Mouse (Mus musculus) midbrain, embryonic 12.5 days (tissue): ENCODE data around the gene Krt87. TPM values are rescaled to one million over a fixed set of nuclear protein-coding genes. Genes with fewer than 3 reads are reported as not detected.

Source experiments
- ATAC-seq: fragments of 200-750 bp; cut with Nextera tagmentation; 2 replicates; pipeline ENCODE4 v1.8.0; 2017; ENCODE audit warnings: low read depth, moderate TSS enrichment, moderate library complexity; ENCODE audit not compliant: low FRiP score
- H3K27ac ChIP-seq: fragments of 300-500 bp; sonication (generic); replicated peaks from 2 replicates; pipeline ENCODE4 v1.5.1; 2016; ENCODE audit warnings: mild to moderate bottlenecking
- H3K27me3 ChIP-seq: fragments of 300-500 bp; sonication (generic); 2 replicates; pipeline ENCODE4 v1.6.1; 2016; ENCODE audit warnings: mild to moderate bottlenecking
- H3K36me3 ChIP-seq: fragments of 300-500 bp; sonication (generic); 2 replicates; pipeline ENCODE4 v1.6.1; 2016
- H3K4me1 ChIP-seq: fragments of 300-500 bp; sonication (generic); 2 replicates; pipeline ENCODE4 v1.6.1; 2016
- H3K4me2 ChIP-seq: fragments of 300-500 bp; sonication (generic); replicated peaks from 2 replicates; pipeline ENCODE4 v1.6.1; 2016; ENCODE audit warnings: mild to moderate bottlenecking, moderate library complexity
- H3K4me3 ChIP-seq: fragments of 300-500 bp; sonication (generic); 2 replicates; pipeline ENCODE4 v1.5.1; 2016; ENCODE audit warnings: mild to moderate bottlenecking
- H3K9ac ChIP-seq: fragments of 300-500 bp; sonication (generic); replicated peaks from 2 replicates; pipeline ENCODE4 v1.6.1; 2016; ENCODE audit warnings: mild to moderate bottlenecking, moderate library complexity
- H3K9me3 ChIP-seq: fragments of 300-500 bp; sonication (generic); 2 replicates; pipeline ENCODE4 v1.6.1; 2016; ENCODE audit warnings: mild to moderate bottlenecking
- WGBS: fragments of 180-500 bp; shearing (Covaris S2); methylation state at CpG from one replicate; pipeline ENCODE4 v1.1.7; 2016; 5-methylcytosine and 5-hydroxymethylcytosine counted together
- polyA plus RNA-seq: library from polyadenylated mRNA; unstranded; fragments of >200 nt; fragmentation: Nextera tagmentation; extraction: Ambion mirVana; gene quantifications from 2 replicates; pipeline ENCODE4 v1.2.1, GENCODE M21; 2016

Gene Krt87
- 0.15 and 0.22 TPM in 2 replicates for polyA plus RNA-seq

DNA sequence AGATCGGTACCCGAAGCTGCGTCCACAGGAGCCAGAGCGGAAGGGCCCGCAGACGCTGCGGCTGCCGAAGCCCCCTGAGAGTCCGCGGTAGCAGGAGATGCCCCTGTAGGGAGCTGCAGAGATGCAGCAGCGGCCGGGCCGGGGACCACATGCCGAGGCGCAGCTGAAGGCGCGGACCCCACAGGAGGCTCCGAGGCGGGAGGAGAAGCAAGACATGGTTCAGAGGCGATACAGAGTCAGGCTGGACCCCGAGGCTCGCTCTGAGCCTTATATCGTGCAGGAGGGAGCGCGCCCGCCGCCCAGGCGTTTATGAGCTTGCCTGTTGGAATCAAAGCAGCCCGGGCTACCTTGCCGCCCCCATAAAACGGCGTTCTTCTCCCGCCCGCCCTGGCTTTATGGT lies at the start of gene Krt87:
Gene Krt87 (minus strand): TSS at position 250 of the 400 bp plus-strand sequence.
- Histone ChIP-seq H3K27me3 (peaks cover 38% of the 10 kb centered on the region), H3K9me3 (no peaks in the 10 kb centered on the region)
- WGBS, result 2% methylated on average over 34 of the region's 34 CpGs

DNA sequence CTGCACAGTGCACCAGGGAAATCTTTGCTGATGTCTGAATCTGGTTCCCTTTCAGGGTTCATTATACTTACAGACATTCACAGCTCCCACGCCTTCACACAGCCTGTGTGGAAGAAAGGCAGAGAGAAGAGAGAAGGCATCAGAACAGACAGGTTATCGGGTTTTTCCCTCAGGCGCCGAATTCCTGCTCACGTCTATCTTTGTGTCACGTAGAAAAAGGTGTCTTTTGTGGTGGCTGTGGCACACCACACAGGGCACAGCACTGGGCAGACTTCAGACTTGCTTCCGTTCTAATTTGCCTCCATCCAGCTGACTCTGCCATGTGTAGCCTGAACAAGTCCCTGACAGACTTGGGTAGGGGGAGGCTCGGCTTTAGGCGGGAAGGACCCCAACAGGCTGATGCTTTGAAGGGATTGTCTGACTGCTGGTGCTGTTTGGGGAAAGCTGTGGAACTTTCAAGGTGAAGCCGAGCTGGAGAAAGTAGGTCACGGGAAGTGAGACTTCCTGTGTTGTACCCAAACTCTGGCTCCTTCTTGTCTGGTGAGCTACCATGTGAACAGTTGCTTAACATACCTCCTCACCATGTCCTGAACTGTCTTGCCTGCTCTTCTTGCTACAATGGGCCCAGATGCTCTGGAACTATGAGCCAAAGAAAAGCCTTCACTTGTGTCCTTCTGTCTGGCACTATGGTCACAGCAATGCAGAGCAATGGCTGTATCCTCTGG lies 47.5 kb upstream of the Krt87 start:
- H3K4me3 ChIP-seq, result no peak overlapping the region
- no peaks in the 10 kb centered on the region for H3K36me3 ChIP-seq
- WGBS, result 84% methylated on average over 11 of the region's 11 CpGs
- no peaks in the 10 kb centered on the region for H3K27me3 ChIP-seq
- H3K9me3 ChIP-seq, result no peaks in the 10 kb centered on the region
- no peak overlapping the region for H3K9ac ChIP-seq
- H3K4me2 ChIP-seq, result no peak overlapping the region
- no peak for ATAC-seq
- H3K27ac ChIP-seq, result no peak overlapping the region
- no peaks in the 10 kb centered on the region for H3K4me1 ChIP-seq

More for the DNA sequence above, at the start of gene Krt87:
- Histone ChIP-seq H3K36me3 (no peaks in the 10 kb centered on the region), H3K4me2 (peak within 1 kb of the TSS; percentile 68), H3K9ac (peak within 1 kb of the TSS; percentile 49), H3K4me3 (peak within 1 kb of the TSS; percentile 39), H3K4me1 (peaks cover 7% of the 10 kb centered on the region; the same call in 1 of the 2 replicates), H3K27ac (no peak within 1 kb of the TSS)
- no peak for ATAC-seq

DNA sequence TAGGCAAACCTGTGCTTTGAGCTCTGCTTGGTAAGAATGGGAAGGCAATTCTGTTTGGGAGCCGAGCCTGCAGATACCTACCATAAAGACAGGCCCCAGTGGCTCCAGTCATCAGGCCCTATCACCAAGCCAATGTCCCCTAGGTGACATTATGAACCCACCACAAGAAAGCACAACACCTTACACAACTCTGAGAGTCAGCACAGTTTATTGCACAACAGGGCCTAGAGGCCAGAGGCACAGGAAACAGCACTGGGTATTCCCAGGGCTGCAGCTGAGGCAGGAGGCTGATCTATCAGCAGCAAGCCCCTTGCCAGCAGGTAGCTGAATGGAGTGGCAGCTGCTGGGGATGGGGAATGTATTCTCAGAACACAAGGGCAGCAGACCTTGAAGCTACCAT lies 46.3 kb upstream of the Krt87 start:
- WGBS, result 83% methylated on average over 1 of the region's 1 CpGs
- ATAC-seq, result no peak
- no peak overlapping the region for H3K27ac ChIP-seq
- H3K4me3 ChIP-seq, result no peak overlapping the region
- no peaks in the 10 kb centered on the region for H3K36me3 ChIP-seq
- no peaks in the 10 kb centered on the region for H3K4me1 ChIP-seq
- H3K4me2 ChIP-seq, result no peak overlapping the region
- no peak overlapping the region for H3K9ac ChIP-seq
- H3K9me3 ChIP-seq, result no peaks in the 10 kb centered on the region
- H3K27me3 ChIP-seq, result no peaks in the 10 kb centered on the region

DNA sequence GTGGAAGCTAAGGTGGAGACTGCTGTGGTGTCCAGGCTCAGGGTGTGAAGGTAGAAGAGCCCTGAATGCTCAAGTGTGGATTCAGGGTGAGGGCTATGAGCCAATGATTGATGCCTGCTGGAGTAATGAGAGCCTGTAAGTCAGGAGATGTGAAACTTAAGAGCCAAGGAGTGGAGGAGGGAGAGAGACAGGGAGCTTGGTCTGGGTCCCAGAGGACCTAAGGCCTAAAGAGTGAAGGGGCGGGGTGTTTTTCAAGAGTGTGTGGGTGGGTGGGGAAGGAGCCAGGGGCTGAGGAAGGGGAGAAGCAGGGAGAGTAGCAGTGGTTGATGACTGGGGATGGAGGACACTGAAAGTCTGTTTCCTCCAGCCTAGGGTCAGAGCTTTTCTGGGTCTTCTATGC lies 45.0 kb upstream of the Krt87 start:
- 88% methylated on average over 1 of the region's 1 CpGs for WGBS
- H3K4me1 ChIP-seq, result peaks cover 12% of the 10 kb centered on the region
- no peak overlapping the region for H3K27ac ChIP-seq
- no peak overlapping the region for H3K4me2 ChIP-seq
- peaks cover 8% of the 10 kb centered on the region for H3K27me3 ChIP-seq
- H3K9me3 ChIP-seq, result no peaks in the 10 kb centered on the region
- no peak overlapping the region for H3K4me3 ChIP-seq
- no peak overlapping the region for H3K9ac ChIP-seq
- ATAC-seq, result no peak
- no peaks in the 10 kb centered on the region for H3K36me3 ChIP-seq

DNA sequence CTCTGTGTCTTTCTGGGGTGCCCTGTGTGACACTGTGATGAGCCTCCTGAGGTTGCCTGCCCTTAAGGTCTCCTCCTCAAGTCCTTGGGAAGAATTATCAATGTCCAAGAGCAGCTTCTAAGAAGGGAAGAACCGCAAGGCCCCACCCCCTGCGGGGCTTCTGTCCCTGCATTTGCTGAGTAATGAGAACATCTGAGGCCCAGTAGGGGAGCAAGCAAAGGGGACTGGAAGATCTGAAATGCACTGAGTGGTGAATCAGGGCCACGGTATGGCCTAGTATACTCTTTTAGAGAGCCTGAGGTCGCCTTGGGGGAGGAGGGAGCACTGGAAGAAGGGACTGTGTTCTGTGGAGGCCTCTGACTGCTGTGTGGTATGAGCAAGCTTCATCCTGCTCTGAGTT lies 43.5 kb upstream of the Krt87 start:
- Histone ChIP-seq H3K4me1 (peaks cover 12% of the 10 kb centered on the region), H3K4me3 (no peak overlapping the region), H3K27me3 (peaks cover 17% of the 10 kb centered on the region), H3K27ac (no peak overlapping the region), H3K36me3 (no peaks in the 10 kb centered on the region), H3K9me3 (no peaks in the 10 kb centered on the region), H3K4me2 (no peak overlapping the region), H3K9ac (no peak overlapping the region)
- WGBS, result 34% methylated on average over 4 of the region's 4 CpGs
- ATAC-seq, result no peak

DNA sequence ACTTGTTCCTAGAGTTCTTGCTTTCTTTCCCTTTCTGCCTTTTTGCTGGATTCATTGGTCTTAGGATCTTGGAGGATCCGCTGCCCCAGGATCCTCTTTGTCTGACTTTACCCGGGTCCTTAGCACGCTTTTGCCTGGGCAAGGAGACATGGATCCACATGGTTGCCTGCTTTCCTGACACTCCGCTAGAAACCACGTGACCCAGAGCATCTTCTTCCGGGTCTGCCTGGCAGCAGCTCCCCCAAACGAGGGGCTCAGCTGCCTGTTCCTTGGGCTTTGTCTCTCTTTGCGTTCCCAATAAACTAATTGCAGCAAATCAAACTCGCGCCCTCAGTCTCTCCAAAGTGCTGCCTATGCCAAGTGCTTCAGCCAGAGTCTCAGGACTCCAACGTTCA lies 41.1 kb upstream of the Krt87 start:
- H3K4me3 ChIP-seq, result peak overlapping the region; percentile 36
- no peaks in the 10 kb centered on the region for H3K9me3 ChIP-seq
- H3K4me1 ChIP-seq, result peaks cover 12% of the 10 kb centered on the region
- no peak overlapping the region for H3K27ac ChIP-seq
- peak overlapping the region; percentile 69 for H3K4me2 ChIP-seq
- WGBS, result 32% methylated on average over 11 of the region's 11 CpGs
- H3K27me3 ChIP-seq, result peaks cover 17% of the 10 kb centered on the region
- H3K36me3 ChIP-seq, result no peaks in the 10 kb centered on the region
- H3K9ac ChIP-seq, result peak overlapping the region; percentile 24; the same call in 1 of the 2 replicates
- ATAC-seq, result no peak

DNA sequence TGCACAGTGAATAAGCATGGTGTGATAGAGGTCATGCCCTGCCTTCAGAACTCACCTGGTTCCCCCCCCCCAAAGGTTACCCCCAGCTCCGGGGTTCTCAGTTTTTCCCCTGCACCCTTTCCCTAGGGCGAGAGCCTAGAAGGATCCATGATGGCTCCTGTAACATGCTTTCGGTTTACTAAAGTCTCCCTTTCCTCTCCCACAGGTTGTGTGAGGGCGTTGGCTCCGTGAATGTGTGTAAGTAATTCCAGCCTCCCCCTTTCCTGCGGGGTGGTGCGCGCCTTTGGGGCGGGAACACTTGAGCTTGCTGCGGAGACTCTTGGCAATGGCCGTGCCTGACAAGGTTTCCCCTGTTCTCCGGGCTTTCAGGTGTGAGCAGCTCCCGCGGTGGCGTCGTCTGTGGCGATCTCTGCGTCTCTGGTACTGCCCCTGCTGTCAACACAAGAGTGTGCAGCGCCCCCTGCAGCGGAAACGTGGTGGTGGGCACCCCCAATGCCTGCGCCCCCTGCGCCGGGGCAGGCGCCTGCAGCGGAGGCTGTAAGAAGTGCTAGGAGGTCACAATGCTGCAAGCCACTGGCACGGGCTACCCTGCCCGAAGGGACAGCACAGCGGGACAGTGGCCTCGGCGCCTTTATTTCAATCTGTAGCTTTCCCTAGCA lies 40.5 kb upstream of the Krt87 start:
- Histone ChIP-seq H3K4me2 (peak overlapping the region; percentile 69), H3K9me3 (no peaks in the 10 kb centered on the region), H3K27ac (no peak overlapping the region), H3K27me3 (peaks cover 17% of the 10 kb centered on the region), H3K4me3 (peak overlapping the region; percentile 36), H3K4me1 (peaks cover 12% of the 10 kb centered on the region), H3K36me3 (no peaks in the 10 kb centered on the region), H3K9ac (peak overlapping the region; percentile 24)
- 8% methylated on average over 31 of the region's 31 CpGs for WGBS
- no peak for ATAC-seq

DNA sequence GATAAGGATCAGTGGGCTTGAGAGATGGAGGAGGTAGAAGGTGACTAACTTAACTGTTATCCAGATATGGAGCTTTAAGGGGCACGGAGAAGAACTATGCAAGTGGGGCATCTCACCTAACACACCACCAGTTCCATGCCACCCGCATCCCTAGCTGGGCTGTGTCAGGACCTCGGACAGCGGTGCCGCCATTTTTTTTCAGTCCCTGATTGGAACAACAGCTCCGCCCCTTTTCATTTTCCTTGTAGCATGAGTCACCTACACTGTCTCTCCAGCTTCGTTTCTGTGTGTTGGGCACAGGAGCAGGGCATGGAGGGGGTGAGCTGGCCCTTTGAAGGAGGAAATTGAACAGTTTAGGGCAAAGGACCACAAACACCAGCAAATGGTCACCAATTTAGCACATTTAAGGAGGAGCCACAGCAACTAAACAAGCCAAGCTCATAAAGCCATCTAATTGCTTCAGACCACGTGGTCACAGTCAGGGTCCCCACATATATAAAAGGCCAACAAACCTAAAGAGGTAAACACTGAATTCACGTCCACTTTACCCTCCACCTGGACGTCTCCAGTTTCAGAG lies 34.4 kb upstream of the Krt87 start, which contains the start of gene Krt86:
Gene Krt86 (plus strand): TSS at position 527 of the 577 bp plus-strand sequence.
- Histone ChIP-seq H3K4me2 (no peak within 1 kb of the TSS), H3K9me3 (no peaks in the 10 kb centered on the region), H3K4me1 (no peaks in the 10 kb centered on the region), H3K4me3 (no peak within 1 kb of the TSS), H3K9ac (no peak within 1 kb of the TSS), H3K27me3 (peaks cover 5% of the 10 kb centered on the region), H3K27ac (no peak within 1 kb of the TSS), H3K36me3 (no peaks in the 10 kb centered on the region)
- ATAC-seq, result no peak
- 39% methylated on average over 10 of the region's 10 CpGs for WGBS

DNA sequence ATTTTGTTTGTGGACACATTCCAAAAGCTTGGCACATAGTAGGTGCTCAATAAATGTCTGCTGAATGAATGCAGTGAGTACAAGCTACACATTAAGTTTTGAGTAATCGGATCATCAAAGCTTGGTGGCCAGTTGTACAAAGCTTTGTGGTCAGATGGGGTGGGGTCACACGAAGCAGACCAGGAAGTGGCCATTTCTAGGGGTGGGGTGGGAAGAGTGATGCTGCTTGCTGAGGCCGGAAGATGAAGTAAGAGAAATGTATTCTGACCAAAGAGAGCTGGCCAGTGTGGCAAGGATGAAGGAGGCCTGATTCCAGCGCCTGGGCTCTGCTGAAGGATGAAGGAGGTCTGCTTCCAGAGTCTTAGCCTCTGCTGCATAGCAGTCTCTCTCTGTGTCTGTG lies 30.5 kb upstream of the Krt87 start:
- no peak overlapping the region for H3K4me3 ChIP-seq
- 88% methylated on average over 4 of the region's 4 CpGs for WGBS
- H3K36me3 ChIP-seq, result no peaks in the 10 kb centered on the region
- H3K27me3 ChIP-seq, result no peaks in the 10 kb centered on the region
- H3K4me1 ChIP-seq, result no peaks in the 10 kb centered on the region
- H3K9ac ChIP-seq, result no peak overlapping the region
- H3K9me3 ChIP-seq, result no peaks in the 10 kb centered on the region
- ATAC-seq, result no peak
- H3K4me2 ChIP-seq, result no peak overlapping the region
- no peak overlapping the region for H3K27ac ChIP-seq

DNA sequence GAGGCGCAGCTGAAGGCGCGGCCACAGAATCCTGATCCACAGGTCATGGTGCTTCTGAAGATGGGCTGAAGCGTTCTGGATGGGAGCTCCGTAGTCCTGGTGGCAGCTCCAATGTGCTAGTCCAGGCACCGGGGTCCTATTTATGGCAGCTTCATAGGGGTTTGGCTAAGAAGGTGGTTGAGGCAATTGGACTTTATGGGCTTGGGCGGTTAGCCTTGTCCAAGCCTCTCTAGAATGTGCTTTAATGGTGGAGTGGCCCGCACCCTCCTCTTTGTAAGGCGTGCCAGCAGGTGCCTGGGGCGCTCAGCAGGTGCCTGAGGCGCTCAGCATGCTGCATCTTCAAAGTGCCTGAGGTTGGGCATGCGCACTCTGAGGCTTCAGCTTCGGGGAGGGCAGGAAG lies 25.0 kb upstream of the Krt87 start, which contains the start of gene Krt81:
Gene Krt81 (minus strand): TSS at position 101 of the 400 bp plus-strand sequence.
- no peak for ATAC-seq
- Histone ChIP-seq H3K4me1 (0 out of 2 replicates have a peak, but pooled peaks cover 4% of the 10 kb centered on the region), H3K9me3 (no peaks in the 10 kb centered on the region), H3K36me3 (no peaks in the 10 kb centered on the region), H3K27me3 (no peaks in the 10 kb centered on the region), H3K4me3 (no peak within 1 kb of the TSS), H3K27ac (no peak within 1 kb of the TSS), H3K4me2 (no peak within 1 kb of the TSS), H3K9ac (no peak within 1 kb of the TSS)
- WGBS, result 87% methylated on average over 13 of the region's 13 CpGs

DNA sequence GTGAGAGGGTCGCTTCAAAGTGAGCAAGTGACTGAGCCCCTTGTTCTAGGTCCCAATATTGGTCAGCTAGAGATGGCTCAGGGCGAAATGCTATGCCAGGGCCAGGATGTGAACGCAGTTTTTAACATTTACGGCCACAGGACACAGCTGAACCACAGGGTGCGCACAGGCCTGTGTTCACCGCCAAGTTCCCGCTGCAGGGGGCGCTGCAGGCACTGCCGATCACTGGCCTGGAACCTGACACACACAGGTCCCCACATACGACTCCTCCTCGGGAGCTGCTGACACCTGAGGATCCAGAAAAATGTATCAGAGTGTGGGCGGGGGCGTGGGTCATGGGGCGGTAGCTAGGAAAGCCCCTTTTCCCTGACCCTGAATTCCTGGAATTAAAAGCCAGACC lies 20.7 kb upstream of the Krt87 start:
- WGBS, result 84% methylated on average over 14 of the region's 14 CpGs
- no peak overlapping the region for H3K27ac ChIP-seq
- ATAC-seq, result no peak

DNA sequence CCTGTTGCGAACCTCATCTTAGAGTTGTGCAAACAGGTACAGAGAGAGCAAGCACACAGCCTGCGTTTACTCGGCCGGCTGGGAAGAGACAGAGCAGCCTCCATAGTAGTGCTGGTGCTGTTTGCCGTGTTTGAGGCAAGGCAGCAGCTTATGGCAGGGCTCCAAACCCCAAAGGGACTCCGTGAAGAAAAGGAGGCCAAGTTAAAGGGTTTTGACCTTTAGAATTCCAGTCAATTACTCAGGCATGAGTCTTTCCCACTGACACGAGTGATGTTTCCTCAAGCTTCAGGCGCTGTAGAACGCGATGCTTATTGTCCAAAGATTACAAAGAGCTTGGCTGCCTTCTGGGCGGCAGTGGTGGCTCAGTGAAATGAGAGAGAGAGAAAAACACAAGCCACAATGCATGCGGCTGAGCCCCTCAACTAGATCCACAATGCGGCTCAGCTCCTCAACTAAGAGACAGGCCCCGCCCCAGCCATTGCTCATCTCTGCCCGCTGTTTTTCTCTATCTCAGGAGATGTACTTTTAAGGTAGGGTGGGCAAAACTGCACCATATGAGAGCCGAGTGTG lies 19.8 kb upstream of the Krt87 start:
- no peak overlapping the region for H3K4me2 ChIP-seq
- H3K9me3 ChIP-seq, result 0 out of 2 replicates have a peak, but pooled peaks cover 6% of the 10 kb centered on the region
- peaks cover 10% of the 10 kb centered on the region; the same call in 1 of the 2 replicates for H3K4me1 ChIP-seq
- no peaks in the 10 kb centered on the region for H3K36me3 ChIP-seq
- 47% methylated on average over 16 of the region's 16 CpGs for WGBS
- no peak for ATAC-seq
- no peak overlapping the region for H3K27ac ChIP-seq
- no peak overlapping the region for H3K4me3 ChIP-seq
- no peak overlapping the region for H3K9ac ChIP-seq
- no peaks in the 10 kb centered on the region for H3K27me3 ChIP-seq

More for the DNA sequence above, 20.7 kb upstream of the Krt87 start:
- H3K4me2 ChIP-seq, result no peak overlapping the region
- 0 out of 2 replicates have a peak, but pooled peaks cover 6% of the 10 kb centered on the region for H3K9me3 ChIP-seq
- H3K36me3 ChIP-seq, result no peaks in the 10 kb centered on the region
- H3K4me3 ChIP-seq, result no peak overlapping the region
- H3K4me1 ChIP-seq, result peaks cover 10% of the 10 kb centered on the region; the same call in 1 of the 2 replicates
- no peaks in the 10 kb centered on the region for H3K27me3 ChIP-seq
- H3K9ac ChIP-seq, result no peak overlapping the region
